Mouse (Mus musculus): ENCODE data around the gene Keap1. TPM values are rescaled to one million over a fixed set of nuclear protein-coding genes. Genes with fewer than 3 reads are reported as not detected.
A peak's percentile ranks its signal among the peaks of the same experiment; 100 is the strongest.

Keap1 gene
- polyA plus RNA-seq, 1 experiment from 2014 or later, result 27.5 TPM

- Histone ChIP-seq H3K27ac (peak overlapping the region; percentile 24; the same call in 1 of the 2 replicates), H3K79me2 (ENCODE audit: inconsistent target) (peaks cover 14% of the 10 kb centered on the region; the same call in 1 of the 2 replicates), H3K4me3 (ENCODE audit: inconsistent target) (peak overlapping the region; percentile 3; the same call in 1 of the 2 replicates), H3K36me3 (ENCODE audit: inconsistent target) (no peaks in the 10 kb centered on the region)
- WGBS (ENCODE audit: missing documents), result 29% methylated on average over 6 of the region's 6 CpGs
Measured at GRCm38 (mm10) chr9:21183421-21183820, 55.7 kb downstream of the Keap1 start.

GRCm38 (mm10) chr9:21181421-21182220, 57.5 kb downstream of the Keap1 start:
- peaks cover 14% of the 10 kb centered on the region; the same call in 1 of the 2 replicates for H3K79me2 ChIP-seq (ENCODE audit: inconsistent target)
- peak overlapping the region; percentile 44 for H3K27ac ChIP-seq
- no peaks in the 10 kb centered on the region for H3K36me3 ChIP-seq (ENCODE audit: inconsistent target)
- H3K4me3 ChIP-seq (ENCODE audit: inconsistent target), result peak overlapping the region; percentile 60
- under 1% methylated on average over 48 of the region's 48 CpGs for WGBS (ENCODE audit: missing documents)

GRCm38 (mm10) chr9:21180841-21181240, 58.3 kb downstream of the Keap1 start:
- Histone ChIP-seq H3K79me2 (ENCODE audit: inconsistent target) (peaks cover 14% of the 10 kb centered on the region; the same call in 1 of the 2 replicates), H3K4me3 (ENCODE audit: inconsistent target) (no peak overlapping the region), H3K36me3 (ENCODE audit: inconsistent target) (no peaks in the 10 kb centered on the region), H3K27ac (no peak overlapping the region)
- 73% methylated on average over 1 of the region's 1 CpGs for WGBS (ENCODE audit: missing documents)

- H3K36me3 ChIP-seq (ENCODE audit: inconsistent target), result no peaks in the 10 kb centered on the region
- no peak overlapping the region for H3K4me3 ChIP-seq (ENCODE audit: inconsistent target)
- H3K79me2 ChIP-seq (ENCODE audit: inconsistent target), result peaks cover 14% of the 10 kb centered on the region; the same call in 1 of the 2 replicates
- H3K27ac ChIP-seq, result no peak overlapping the region
- 94% methylated on average over 4 of the region's 4 CpGs for WGBS (ENCODE audit: missing documents)
Measured at GRCm38 (mm10) chr9:21180402-21180801, 58.8 kb downstream of the Keap1 start.

Other genes starting within 250 kb of the Keap1 start
- 27.9 to 56.9 TPM (median 50.5 TPM) in 3 replicates for gene Mrpl4, start 236.6 kb downstream of the Keap1 start, polyA plus RNA-seq (2018)
- gene Icam1, start 223.4 kb downstream of the Keap1 start, polyA plus RNA-seq (2018), result 35.3 to 116 TPM (median 39.2 TPM) in 3 replicates
- gene Icam4, start 210.0 kb downstream of the Keap1 start, polyA plus RNA-seq (2018), result not detected in 3 replicates
- gene Icam5, start 207.3 kb downstream of the Keap1 start, polyA plus RNA-seq (2018), result 0.04 to 0.12 TPM (median 0.09 TPM) in 3 replicates
- not detected in 3 replicates for gene Zglp1, start 172.3 kb downstream of the Keap1 start, polyA plus RNA-seq (2018)
- 0.22 TPM in 1 of 3 replicates, not detected in the others for gene Gm49373, start 166.3 kb downstream of the Keap1 start, polyA plus RNA-seq (2018)
- 22.6 to 65.1 TPM (median 36.6 TPM) in 3 replicates for gene Fdx1l, start 165.7 kb downstream of the Keap1 start, polyA plus RNA-seq (2018)
- gene Gm38431, start 147.4 kb downstream of the Keap1 start, polyA plus RNA-seq (2018), result 0.88 to 8.1 TPM (median 2.0 TPM) in 3 replicates
- gene Raver1, start 147.4 kb downstream of the Keap1 start, polyA plus RNA-seq (2018), result 24.3 to 37.8 TPM (median 28.2 TPM) in 3 replicates
- 22.8 to 47.7 TPM (median 23.6 TPM) in 3 replicates for gene Tyk2, start 108.1 kb downstream of the Keap1 start, polyA plus RNA-seq (2018)
- 166 to 206 TPM (median 199 TPM) in 3 replicates for gene Cdc37, start 89.4 kb downstream of the Keap1 start, polyA plus RNA-seq (2018)
- 6.5 to 7.1 TPM (median 6.8 TPM) in 3 replicates for gene Pde4a, start 73.6 kb downstream of the Keap1 start, polyA plus RNA-seq (2018)
- gene S1pr5, start 9.1 kb upstream of the Keap1 start, polyA plus RNA-seq (2018), result not detected in 3 replicates
- gene Atg4d, start 25.9 kb upstream of the Keap1 start, polyA plus RNA-seq (2018), result 4.0 to 14.4 TPM (median 12.6 TPM) in 3 replicates
- 26.4 to 51.5 TPM (median 40.3 TPM) in 3 replicates for gene Kri1, start 48.6 kb upstream of the Keap1 start, polyA plus RNA-seq (2018)
- 6.1 to 12.6 TPM (median 9.8 TPM) in 3 replicates for gene Cdkn2d, start 52.0 kb upstream of the Keap1 start, polyA plus RNA-seq (2018)
- not detected in 3 replicates for gene Ap1m2, start 73.0 kb upstream of the Keap1 start, polyA plus RNA-seq (2018)
- gene Slc44a2, start 81.3 kb upstream of the Keap1 start, polyA plus RNA-seq (2018), result 23.3 to 39.4 TPM (median 32.8 TPM) in 3 replicates
- gene Ilf3, start 128.5 kb upstream of the Keap1 start, polyA plus RNA-seq (2018), result 35.3 to 40.5 TPM (median 35.7 TPM) in 3 replicates
- 6.1 to 12.6 TPM (median 9.4 TPM) in 3 replicates for gene Qtrt1, start 172.5 kb upstream of the Keap1 start, polyA plus RNA-seq (2018)
- gene Dnm2, start 185.5 kb upstream of the Keap1 start, polyA plus RNA-seq (2018), result 101 to 145 TPM (median 112 TPM) in 3 replicates